Mouse (Mus musculus) MEL (cell line): ENCODE measurements around the gene Iqschfp.

ENCODE experiments used
- BHLHE40 ChIP-seq: IDR thresholded peaks from 2 replicates; pipeline ENCODE4 v1.6.1; 2012; ENCODE audit warnings: low read depth, mild to moderate bottlenecking, inconsistent platforms, low read length, improper control_type of control experiment, borderline replicate concordance
- CHD2 ChIP-seq: IDR thresholded peaks from 2 replicates; pipeline ENCODE4 v1.6.1; 2011; ENCODE audit warnings: low read length, improper control_type of control experiment
- CTCF ChIP-seq, 3 experiments: IDR thresholded peaks in 2 of 3; conservative IDR thresholded peaks in 1 of 3; 2 replicates each; pipeline ENCODE4 v1.5.1; 2011 to 2012; ENCODE audit warnings: low read length in 3 of 3, low read depth in 2 of 3, mild to moderate bottlenecking in 2 of 3, improper control_type of control experiment in 1 of 3, inconsistent platforms in 1 of 3, mixed read lengths in 1 of 3, moderate library complexity in 1 of 3; ENCODE audit not compliant: control insufficient read depth in 1 of 3, insufficient read depth in 1 of 3, poor library complexity in 1 of 3, severe bottlenecking in 1 of 3
- EP300 ChIP-seq, 2 experiments: IDR thresholded peaks; 2 replicates each; pipeline ENCODE4 v1.6.1; 2011; ENCODE audit warnings: improper control_type of control experiment in 2 of 2, low read length in 2 of 2, low read depth in 1 of 2, mild to moderate bottlenecking in 1 of 2
- MAFK ChIP-seq: IDR thresholded peaks from 2 replicates; pipeline ENCODE4 v1.6.1; 2011; ENCODE audit warnings: low read depth, mild to moderate bottlenecking, low read length, improper control_type of control experiment, borderline replicate concordance
- MYC ChIP-seq: IDR thresholded peaks from 2 replicates; pipeline ENCODE4 v1.6.1; 2011; ENCODE audit warnings: low read depth, mild to moderate bottlenecking, low read length, improper control_type of control experiment, moderate library complexity
- NRF1 ChIP-seq: IDR thresholded peaks from 2 replicates; pipeline ENCODE4 v1.6.1; 2014; ENCODE audit warnings: low read depth, mild to moderate bottlenecking, inconsistent platforms, low read length, improper control_type of control experiment, moderate library complexity; ENCODE audit not compliant: poor library complexity, insufficient read depth, severe bottlenecking
- POLR2A ChIP-seq, 2 experiments: IDR thresholded peaks; 2 replicates each; pipeline ENCODE4 v1.6.1; 2011 to 2012; ENCODE audit warnings: low read length in 2 of 2, mild to moderate bottlenecking in 2 of 2, control low read depth in 1 of 2, improper control_type of control experiment in 1 of 2, low read depth in 1 of 2, moderate library complexity in 1 of 2; ENCODE audit not compliant: control insufficient read depth in 1 of 2, insufficient read depth in 1 of 2, poor library complexity in 1 of 2
- RAD21 ChIP-seq: IDR thresholded peaks from 2 replicates; pipeline ENCODE4 v1.6.1; 2011; ENCODE audit warnings: mild to moderate bottlenecking, low read depth, low read length, improper control_type of control experiment
- RCOR1 ChIP-seq: IDR thresholded peaks from 2 replicates; pipeline ENCODE4 v1.6.1; 2012; ENCODE audit warnings: low read depth, mild to moderate bottlenecking, inconsistent platforms, low read length, improper control_type of control experiment
- SIN3A ChIP-seq: IDR thresholded peaks from 2 replicates; pipeline ENCODE4 v1.6.1; 2012; ENCODE audit warnings: low read length, improper control_type of control experiment, inconsistent platforms
- TAL1 ChIP-seq: IDR thresholded peaks from 2 replicates; pipeline ENCODE4 v1.6.1; 2012; ENCODE audit warnings: mild to moderate bottlenecking, inconsistent platforms, low read length, moderate library complexity, mixed read lengths
- TBP ChIP-seq: IDR thresholded peaks from 2 replicates; pipeline ENCODE4 v1.8.0; 2011; ENCODE audit warnings: low read depth, low read length, improper control_type of control experiment
- ZMIZ1 ChIP-seq: IDR thresholded peaks from 2 replicates; pipeline ENCODE4 v1.6.1; 2012; ENCODE audit warnings: low read depth, mild to moderate bottlenecking, inconsistent platforms, low read length, improper control_type of control experiment, moderate library complexity

DNA sequence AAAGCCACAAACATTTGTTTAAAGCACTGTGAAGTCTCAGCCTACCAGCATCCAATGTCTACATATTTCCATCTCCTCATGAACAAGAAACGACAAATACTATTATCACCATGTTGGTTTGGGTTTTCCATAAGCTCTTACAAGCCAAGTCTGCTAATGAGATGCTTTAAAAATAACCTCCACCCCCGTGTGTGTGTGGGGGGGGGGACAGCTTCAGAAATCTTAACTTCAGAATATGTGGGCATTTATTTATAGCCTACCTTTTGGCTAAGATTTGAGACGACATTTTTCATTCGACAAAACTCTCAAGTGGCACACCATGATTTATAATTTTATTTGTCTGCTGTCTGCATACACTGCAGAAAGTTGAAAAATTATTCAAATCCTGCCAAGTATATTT is 185.4 kb downstream of the Iqschfp start:
- TF ChIP-seq MYC (no peak), CHD2 (no peak), NRF1 (no peak), SIN3A (no peak), EP300 (IDR thresholded peaks at IDR 0.05; ENCODE audit: low read depth in 1 of 2, low read length in 2 of 2) (no peak), BHLHE40 (no peak), CTCF (IDR thresholded peaks at IDR 0.05 in 2 of 3, conservative IDR thresholded peaks at IDR 0.05 in 1 of 3; ENCODE audit: control insufficient read depth in 1 of 3, insufficient read depth in 1 of 3, low read depth in 2 of 3, low read length in 3 of 3, poor library complexity in 1 of 3, severe bottlenecking in 1 of 3) (no peak), ZMIZ1 (no peak), POLR2A (IDR thresholded peaks at IDR 0.05; ENCODE audit: control insufficient read depth in 1 of 2, insufficient read depth in 1 of 2, low read depth in 1 of 2, low read length in 2 of 2, poor library complexity in 1 of 2) (no peak), MAFK (no peak), TBP (no peak), RCOR1 (no peak), TAL1 (no peak), RAD21 (no peak)
